Mouse (Mus musculus) Muller cell, postnatal 12 days (primary cell): ENCODE measurements around the gene Hspb6.
A peak's percentile ranks its signal among the peaks of the same experiment; 100 is the strongest.

Source experiments
- DNase-seq: peaks from one replicate; pipeline ENCODE4 v3.0.0-alpha.2; 2015; ENCODE audit errors: inconsistent ontology term

The Hspb6 gene

DNA sequence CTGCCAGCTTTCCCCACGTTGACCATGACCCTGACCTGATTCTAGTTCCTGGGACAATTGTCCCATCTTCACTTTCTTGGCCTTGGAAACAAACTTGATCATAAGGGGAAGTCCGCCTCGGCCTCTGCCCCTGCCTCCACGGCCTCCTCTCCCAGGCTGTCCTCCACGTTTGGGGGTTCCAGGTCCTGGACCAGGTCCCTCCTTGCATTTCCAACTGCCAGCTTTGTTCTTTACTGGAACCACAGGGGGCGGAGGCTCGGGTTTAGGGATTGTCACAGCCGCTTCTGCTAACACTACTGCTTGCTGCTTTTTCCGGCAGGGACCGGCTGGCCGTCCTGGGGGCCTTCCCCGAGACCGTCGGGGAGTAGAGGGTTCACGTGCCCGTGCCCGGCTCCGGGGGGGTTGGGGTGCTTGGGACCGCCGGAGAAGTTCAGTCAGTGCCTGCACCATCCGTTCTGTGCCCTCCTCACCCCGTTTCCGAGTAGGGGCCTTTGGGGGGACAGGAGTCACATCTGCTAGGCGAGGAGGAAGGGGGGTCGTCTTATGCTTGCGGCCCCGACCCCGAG is 34.6 kb downstream of the Hspb6 start:
- DNase-seq = no peak

DNA sequence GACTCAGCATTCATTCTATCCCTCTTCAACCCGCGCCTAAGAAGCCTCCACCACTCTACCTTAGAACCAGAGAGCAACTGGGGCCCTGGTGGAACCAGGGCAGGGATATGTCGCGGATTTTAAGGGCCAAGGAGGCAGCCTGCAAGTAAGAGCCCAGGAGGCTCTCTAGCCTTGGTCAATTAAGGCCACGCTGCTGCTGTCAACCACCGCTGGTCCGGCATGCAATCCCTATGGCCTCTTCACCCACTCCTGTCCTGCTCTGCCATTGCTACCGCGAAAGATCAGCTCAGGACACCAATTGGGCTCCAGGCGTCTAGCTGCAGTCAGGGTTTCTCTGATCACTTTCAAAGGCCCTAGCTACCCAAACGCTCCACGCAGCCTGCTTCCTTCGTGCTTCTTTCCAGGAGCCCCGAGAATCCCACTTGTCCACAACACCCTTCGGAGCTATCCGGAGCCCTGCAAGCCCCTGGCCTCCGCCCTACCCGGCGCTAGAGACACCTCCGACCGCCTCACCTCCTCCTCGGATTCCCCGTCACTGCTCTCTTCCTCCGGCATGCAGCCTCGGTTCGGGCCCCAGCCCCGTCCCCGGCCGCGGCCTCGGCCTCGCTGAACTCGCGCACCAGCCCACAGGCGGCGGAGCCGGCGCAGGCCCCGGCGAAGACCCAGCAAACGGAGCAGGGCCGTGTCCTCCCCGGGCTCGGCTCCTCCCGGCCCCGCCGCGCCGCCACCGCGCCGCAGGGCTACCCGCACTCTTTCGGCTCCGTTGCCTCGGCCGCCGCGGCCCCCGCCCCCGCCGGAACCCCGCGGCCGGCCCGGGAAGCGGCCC is 36.1 kb downstream of the Hspb6 start:
- DNase-seq = peak; percentile 61

DNA sequence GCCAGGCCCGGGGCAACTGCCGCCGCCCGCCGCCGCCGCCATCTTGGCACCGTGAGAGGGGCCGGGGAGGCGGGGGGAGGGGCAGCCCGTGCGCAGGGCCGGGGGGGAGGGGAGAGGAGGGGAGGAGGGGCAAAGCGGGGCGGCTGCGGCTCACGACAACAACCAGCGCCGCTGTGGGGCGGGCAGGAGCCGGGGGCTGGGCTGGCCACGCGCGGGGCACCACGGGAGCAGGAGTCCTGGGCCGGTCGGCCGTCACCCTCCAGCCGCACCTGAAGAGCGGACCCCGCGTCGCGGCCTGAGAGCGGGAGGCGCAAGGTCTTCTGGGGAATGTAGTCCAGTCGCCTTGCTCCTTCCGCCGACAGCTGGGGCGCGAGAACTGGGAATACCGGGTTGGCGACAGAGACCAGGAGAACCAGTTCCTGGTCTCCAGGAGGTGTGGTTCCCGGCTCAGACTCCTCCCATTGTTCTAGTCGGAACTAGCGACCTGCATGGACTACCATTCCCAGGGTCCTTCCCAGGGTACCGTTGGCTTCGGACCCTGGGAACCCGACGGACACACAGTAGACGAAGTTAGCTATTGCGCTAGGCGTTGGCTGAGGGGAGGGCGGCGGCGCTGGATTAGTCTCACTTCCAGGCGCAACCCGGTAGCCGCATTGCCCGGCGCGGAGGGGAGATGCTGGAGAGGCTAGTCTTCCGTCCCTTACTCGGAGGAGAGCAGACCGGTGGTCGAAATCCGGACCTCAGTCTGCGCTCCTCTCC is 36.9 kb downstream of the Hspb6 start, which contains the start of gene Kmt2b:
Gene Kmt2b (minus strand): TSS at position 51 of the 759 bp plus-strand sequence.
- peak; percentile 99 for DNase-seq

DNA sequence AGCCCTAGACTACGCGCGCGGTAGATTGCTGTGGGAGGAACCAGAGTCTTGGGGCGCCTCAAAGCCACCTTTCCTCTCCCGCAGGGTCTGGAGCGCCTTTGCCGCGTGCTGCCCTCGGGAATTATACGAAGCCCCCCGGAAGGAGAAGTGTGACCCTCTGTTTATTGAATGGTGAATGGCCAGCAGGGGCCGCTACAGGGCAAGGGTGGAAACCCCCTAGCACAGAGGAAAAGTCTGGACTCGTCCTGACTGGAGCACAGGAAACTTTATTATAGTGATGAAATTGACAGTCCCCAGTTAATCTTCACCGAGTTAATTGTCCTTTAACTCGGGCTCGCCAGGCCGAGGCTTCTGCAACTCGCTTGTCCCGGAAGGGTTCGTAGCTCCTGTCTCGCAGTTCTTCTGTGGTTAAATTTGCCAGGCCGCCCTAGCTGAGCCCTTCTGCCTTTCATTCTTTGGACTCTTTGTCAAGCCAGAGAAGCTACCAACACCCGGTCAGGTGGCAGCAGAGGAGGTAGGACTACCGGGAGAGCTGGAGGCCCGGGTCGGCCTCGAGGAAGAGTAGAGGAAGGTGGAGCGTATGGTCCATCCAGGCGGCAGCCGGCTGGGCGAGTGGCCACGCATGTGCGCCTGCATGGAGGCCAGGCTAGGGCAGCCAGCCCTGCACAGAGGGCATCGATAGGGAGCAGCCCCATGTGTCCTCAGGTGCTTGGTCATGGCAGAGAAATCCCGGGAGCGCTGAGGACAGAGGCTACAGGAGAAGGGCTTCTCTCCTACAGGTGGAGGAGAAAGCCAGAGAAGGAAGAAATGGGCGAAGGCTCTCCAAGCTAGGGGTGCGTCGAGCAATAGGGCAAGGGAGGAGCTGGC is 37.7 kb downstream of the Hspb6 start:
- peak; percentile 87 for DNase-seq

DNA sequence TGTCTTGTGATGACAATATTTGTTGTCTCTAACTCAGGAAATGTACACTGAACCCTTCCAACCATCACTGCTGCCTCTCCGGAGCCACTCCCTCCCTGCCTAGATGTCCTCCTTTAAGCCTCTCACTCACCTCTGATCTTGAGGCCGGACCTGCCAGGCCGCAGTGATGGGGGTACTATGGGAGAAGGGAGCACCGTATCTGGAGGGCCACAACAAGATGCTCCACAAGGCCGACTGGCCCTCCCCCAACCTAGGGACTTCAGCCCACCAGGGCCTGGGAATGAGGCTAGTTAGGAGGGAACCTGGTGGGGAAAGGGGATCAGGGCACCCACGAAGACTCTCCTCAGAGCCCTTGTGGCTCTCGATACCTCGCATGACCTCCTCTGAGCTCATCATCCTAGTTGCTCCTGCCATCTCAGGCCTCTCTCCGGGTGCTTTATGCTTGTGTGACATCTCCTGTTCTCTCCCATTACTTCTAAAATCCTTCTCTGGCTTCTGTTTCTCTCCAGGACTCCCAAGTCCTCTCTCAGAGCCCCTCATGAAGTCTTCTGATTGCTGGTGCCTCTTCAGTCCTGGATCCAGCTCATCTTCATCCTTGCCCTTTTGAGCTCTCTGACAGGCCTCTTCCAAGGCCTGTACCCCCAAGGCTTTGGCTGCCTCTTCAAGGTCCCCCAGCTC is 39.1 kb downstream of the Hspb6 start:
- no peak for DNase-seq

DNA sequence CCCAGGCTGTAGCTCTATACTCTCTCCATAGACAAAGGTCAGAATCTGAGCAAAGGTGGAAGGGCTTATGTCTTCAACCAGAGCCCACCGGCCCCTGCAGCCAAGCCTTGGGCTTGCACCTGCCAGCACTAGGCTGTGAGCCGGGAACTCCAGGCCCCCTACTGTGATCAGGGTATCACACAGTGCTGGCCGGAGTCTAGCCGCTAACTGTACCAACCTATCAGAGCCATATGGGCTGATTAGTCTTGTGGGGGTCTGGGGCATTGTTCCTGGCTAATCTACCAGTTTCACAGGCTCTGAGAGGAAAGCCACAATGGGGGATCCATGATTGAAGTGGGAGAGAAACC is 39.6 kb downstream of the Hspb6 start:
- DNase-seq = no peak

DNA sequence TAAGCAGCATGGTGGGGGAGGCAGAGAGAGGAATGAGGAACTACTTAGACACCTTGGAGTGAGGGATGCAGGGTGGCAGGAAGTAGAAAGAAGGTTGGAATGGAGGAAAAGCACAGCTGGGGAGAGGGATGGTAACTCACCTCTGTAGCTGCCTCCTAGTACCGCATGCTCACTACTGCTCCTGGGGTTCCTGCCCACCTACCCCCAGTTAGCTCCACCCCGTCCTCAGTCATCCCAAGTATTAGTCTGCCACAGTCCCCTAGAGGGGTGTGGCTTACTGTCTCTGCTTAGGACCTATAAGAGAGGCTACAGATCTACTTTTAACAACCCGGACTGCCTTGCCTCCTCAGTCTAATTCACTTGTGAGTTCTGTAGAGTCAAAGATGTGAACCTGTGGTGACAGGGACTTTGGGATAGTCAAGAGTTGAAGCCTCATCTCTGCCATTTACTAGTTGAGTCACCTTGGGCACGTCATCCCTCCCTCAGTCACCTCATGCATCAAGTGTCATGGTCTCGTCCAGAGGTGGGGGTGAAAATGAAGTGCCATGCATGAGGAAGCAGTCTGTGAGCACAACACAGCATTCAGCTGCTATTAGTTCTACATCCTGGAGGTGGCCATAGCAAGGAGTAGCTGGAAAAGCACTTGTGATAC is 40.9 kb downstream of the Hspb6 start:
- DNase-seq = no peak

DNA sequence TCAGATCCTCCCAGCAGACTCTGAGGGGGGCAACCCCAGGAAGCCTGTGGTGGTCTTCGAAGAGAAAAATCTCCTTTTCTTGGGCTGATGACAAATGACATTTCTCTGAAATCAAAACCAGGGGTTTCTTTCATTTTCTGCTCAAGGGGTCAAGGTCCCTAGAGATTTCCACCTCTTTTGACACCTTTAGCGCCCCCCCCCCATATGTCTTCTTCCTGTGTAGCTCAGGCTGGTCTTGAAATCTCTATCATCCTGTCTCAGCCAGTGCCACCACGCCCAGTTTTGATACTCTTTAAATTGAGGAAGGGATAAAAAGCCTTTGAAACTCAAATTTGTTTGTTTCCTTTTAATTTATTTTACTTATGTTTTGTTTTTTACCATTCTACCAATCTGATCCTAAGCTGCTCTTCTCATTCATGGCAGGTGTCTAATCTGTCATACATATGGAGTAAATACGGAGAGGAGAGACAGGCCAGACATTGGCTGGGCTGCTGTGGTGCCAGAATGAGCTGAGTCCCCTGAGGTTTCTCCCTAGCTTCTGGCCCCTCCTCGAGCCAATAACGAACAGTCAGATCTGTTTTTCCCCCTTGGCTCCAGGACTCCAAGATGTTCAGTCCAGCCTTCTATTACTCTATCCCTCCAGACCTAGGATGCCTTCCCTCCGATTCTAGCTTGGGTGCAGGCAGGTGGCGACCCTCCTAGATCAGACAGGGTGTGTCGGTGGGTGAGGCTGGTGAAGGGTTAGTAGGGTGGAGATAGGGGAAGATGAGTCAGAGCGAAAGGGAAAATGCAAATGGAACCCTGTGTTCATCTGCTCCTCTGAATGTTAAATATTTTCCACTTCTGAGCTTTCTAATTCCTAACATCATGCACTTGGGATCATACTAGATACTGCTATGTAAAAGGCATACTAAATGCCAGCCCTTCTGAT is 41.9 kb downstream of the Hspb6 start:
- DNase-seq = no peak

DNA sequence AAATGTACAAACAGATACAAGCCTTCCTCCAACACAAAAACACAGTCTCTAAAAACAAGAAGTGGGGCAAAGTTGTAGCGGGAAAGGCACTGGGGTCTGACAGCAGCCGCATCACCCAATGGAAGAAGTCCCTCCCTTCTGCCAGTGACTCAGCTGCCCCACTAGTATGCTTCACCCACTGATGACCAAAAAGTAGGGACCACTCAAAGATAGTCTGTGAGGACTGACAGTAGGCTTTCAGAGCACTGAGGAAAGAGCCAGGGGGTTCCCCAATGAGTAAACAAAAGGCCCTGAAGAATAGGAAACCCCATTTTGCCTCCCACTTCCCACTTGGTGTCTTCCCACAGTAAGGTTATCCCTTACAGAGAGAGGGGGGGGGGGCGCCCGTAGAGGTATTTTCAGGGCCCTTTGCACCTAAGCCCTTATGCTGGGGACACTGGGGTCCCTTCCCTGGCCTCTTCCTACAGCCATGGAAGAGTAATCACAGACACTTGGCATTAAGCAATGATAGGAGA is 42.6 kb downstream of the Hspb6 start:
- DNase-seq = no peak

DNA sequence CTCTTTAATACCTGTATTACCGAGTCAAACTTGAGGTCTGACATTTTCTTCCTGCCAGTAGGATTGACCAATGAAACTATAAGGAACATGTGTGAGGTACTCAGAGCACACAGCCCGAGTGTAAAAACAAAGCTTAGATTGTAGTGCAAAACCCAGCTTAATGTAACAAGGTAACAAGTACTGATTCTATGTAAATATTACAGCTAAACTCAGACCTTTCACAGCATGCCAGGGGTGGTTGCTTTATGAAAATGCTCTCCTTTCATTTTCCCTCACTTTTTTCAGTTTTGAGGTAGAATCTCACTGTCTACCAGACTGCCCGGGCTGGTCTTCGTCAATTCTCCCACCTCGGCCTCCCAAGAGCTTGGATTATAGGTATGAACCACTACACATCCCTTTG is 44.1 kb downstream of the Hspb6 start:
- no peak for DNase-seq

DNA sequence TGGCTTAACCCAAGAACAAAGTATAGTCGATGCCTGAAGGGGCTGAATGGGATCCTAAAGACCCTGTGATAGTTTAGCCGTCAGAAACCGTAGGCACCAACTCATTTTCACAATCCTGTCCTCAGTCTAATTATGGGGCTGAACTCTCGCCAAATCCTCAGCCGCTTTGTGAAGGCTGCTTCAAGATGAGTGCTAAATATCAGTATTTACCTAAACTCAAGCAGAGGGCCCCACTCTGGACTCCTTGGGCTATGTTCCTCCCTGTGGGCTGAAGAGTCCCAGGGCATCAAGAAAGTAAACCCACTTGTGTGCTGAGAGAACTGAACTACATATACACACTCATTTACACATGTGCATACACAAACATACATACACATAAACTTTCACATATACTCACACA is 44.8 kb downstream of the Hspb6 start:
- no peak for DNase-seq

DNA sequence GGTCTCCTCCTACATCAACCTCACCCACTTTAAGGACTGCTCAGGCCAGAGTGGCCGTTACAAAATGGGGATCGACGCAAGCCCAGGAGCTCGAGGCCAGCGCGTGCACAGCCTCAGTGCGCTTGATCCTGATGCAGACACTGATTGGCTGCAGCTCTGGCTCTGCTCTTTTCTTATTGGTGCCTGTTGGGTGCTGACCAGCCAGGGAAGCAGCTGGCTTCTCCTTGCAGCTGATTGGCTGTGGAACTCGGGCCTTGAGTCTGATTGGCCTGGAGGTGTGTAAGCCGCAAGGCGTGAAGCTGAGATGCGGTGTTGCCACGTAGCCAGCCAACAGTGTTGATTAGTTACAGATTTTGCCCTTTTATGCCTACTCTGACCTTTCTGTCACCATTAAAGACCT is 46.8 kb downstream of the Hspb6 start, which contains the start of gene Zbtb32:
Gene Zbtb32 (minus strand): TSS at position 124 of the 400 bp plus-strand sequence.
- DNase-seq = no peak

DNA sequence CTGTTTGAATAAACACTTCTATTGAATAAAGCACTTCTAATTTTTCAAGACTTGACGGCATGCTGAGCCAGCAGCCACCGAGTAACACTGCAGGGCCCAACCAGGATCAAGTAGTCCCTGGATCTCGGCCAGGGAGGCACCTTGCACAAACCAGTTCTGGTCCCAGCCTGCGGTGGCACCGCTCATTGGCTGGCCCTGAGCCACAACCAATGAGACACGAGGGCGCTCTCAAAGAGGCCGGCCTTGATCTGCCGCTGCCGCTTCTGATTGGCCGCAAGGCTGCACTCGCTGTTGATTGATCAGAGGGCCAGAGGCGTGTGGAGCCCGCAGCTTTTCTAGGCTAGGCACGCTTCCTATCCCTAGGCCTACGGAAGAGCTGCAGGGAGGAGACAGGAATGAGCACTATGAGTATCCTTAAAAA is 48.0 kb downstream of the Hspb6 start:
- peak; percentile 85 for DNase-seq

DNA sequence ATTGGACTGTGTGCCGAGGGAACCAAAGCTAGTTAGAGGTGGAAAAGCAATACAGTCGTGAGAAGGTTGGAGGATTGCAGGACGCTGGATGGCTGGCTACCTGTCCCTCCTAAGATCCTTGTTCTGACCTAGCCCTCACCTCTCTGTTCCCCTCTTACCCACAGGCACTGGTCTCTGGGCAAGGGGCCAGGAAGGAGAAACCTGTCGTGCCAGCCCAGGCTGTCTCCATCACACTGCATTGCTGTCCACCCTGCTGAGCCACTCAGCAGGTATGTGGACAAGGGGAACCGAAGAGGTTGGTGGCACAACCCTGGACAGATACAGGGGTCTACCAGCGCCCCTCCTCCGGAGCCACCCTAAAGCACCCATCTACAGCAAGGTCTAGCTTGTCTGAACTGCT is 48.7 kb downstream of the Hspb6 start:
- no peak for DNase-seq

DNA sequence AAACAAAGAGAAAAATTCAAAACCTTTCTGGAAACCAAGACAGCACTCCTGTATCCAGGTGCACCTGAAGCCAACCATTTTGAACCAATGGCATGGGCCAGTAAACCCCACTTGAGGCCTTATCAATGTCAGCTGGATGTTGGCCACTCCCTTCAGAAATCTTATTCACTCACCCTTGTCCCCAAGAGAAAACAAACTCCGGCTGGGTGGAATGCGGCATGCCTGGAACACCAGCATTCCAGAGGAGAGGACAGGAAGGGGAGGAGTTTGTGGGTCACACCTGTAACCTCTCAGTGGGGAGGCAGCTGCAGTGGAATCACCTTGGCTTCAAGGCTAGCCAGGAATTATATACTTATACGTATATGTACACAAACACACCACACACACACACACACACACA is 50.6 kb downstream of the Hspb6 start:
- DNase-seq = no peak

DNA sequence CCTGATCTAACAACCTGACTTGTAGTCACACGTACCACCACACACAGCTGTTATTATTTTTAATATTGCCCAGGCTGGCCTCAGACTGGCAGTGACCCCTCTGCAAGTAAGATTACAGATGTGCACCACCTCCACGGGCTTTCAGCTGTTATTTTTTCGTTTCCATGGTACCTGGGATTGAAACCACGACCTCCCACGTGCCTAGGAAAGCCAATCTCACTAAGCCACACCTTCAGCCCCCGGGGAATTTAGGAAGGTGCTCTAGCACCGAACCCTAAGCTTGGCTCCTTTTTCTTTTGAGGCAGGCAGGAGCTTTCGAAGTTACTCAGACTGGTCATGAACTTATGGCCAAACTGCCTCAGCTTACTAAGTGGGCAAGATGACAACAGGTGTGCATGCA is 52.4 kb downstream of the Hspb6 start:
- DNase-seq = no peak

DNA sequence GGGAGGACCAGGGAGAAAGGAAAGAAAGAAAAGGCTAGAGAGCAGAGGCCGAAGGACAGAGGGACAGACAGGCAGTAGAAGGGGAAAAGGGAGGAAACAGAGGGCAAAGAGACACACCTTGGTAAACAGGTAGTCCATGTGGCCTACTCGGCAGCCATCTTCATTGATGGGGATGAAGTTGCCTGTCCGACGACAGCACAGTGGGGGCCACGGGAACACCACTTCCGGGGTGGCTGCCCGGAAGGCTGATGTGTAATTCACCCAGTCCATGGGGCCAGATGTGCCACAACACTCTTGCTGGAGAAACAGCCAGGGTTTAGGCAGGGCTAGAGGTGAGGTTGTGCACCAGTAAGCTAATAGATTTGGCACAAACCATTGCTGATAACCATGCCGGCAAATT is 53.0 kb downstream of the Hspb6 start:
- no peak for DNase-seq
